Mouse (Mus musculus): Measurements from ENCODE around the gene Fxyd6. TPM values are rescaled to one million over a fixed set of nuclear protein-coding genes. Genes with fewer than 3 reads are reported as not detected.
A peak's percentile ranks its signal among the peaks of the same experiment; 100 is the strongest.

The Fxyd6 gene
- polyA plus RNA-seq, 1 experiment = 18.9 TPM

DNA sequence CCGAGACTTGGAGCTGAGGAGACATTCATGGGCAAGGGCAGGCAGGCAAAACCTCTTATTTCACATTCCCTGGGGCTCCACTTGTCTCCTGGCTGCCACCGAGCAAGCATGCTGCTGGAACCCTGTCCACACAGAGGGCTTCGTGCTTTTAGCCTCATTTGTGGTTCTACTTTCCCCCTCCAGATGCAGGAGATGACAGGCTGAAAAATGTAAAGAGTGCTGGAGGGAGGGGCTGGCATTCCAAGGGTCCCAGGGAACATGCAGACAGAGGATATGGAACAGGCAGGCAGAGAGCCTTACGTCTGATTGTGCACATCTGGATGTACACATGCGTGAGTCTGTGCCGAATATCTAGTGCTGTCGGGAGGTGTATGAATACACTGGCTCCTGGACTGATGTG is 11.6 kb upstream of the Fxyd6 start:
- H3K27me3 ChIP-seq (ENCODE audit: control insufficient read depth, insufficient read depth, low read length) = no peaks in the 10 kb centered on the region
- H3K4me3 ChIP-seq (ENCODE audit: low read depth, low read length) = no peak overlapping the region
- TF ChIP-seq POLR2A (IDR thresholded peaks at IDR 0.05; ENCODE audit: low read depth, low read length) = no peak
- TF ChIP-seq CTCF (IDR thresholded peaks at IDR 0.05; ENCODE audit: extremely low read depth, insufficient read length, insufficient replicate concordance, low read depth, low read length) = no peak
- no peaks in the 10 kb centered on the region for H3K4me1 ChIP-seq (ENCODE audit: control insufficient read depth, insufficient read depth, insufficient read length, low read length)
- H3K27ac ChIP-seq (ENCODE audit: insufficient read depth, low read depth, low read length) = no peak overlapping the region
- no peaks in the 10 kb centered on the region for H3K36me3 ChIP-seq (ENCODE audit: control insufficient read depth, insufficient read depth, low read length)
- WGBS = 51% methylated on average over 7 of the region's 7 CpGs

DNA sequence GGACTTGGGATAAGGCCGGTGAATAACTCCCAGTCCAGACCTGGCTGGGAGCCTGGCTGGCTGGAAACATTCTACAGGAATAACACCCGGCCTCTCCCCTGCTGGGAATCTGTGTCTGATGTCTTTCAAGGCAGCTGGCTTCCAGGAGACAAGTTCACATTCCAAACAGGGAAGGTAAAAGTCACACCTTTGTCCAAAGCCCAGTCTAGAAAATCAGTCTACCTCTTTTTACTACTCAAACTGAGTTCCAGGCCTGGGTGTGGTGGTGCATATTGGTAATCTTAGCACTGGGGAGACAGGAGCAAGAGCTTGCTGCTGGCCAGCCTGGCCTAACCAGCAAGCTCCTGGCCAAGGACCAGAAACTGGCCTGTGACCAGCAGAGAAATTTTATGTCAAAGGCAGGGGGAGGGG is 7.9 kb upstream of the Fxyd6 start:
- no peak for TF ChIP-seq CTCF (IDR thresholded peaks at IDR 0.05; ENCODE audit: extremely low read depth, insufficient read length, insufficient replicate concordance, low read depth, low read length)
- no peak for TF ChIP-seq POLR2A (IDR thresholded peaks at IDR 0.05; ENCODE audit: low read depth, low read length)
- 19% methylated on average over 2 of the region's 2 CpGs for WGBS
- H3K4me1 ChIP-seq (ENCODE audit: control insufficient read depth, insufficient read depth, insufficient read length, low read length) = no peaks in the 10 kb centered on the region
- no peak overlapping the region for H3K4me3 ChIP-seq (ENCODE audit: low read depth, low read length)
- H3K27me3 ChIP-seq (ENCODE audit: control insufficient read depth, insufficient read depth, low read length) = no peaks in the 10 kb centered on the region
- H3K36me3 ChIP-seq (ENCODE audit: control insufficient read depth, insufficient read depth, low read length) = no peaks in the 10 kb centered on the region
- H3K27ac ChIP-seq (ENCODE audit: insufficient read depth, low read depth, low read length) = no peak overlapping the region

DNA sequence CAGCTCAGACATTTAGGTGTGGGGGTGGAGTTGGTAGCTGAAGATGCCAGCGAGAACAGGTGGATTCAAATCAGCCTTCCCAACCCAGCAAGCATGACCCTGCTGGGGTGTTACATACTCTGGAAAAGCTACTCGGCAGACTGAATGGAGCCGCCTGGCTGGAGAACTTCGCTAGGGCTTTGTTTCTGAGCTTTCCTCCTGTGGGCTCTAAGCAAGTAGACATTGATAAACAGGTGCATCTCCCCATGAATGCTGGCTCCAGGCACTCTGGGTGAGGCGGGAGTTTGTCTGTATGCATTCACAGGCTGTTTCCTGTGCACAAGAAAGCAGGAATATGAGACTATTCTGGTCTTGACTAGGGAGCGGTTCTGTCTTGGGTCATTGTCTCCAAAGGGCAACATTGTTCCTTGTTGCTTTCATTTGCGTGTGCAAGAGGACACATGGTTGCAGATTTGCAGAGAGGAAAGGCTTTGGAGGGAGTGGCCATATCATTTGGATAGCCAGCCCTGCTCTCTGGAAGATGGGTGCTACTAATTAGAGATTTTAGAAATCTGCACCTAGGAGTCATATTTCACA is 6.3 kb upstream of the Fxyd6 start:
- no peak for TF ChIP-seq POLR2A (IDR thresholded peaks at IDR 0.05; ENCODE audit: low read depth, low read length)
- TF ChIP-seq CTCF (IDR thresholded peaks at IDR 0.05; ENCODE audit: extremely low read depth, insufficient read length, insufficient replicate concordance, low read depth, low read length) = no peak
- H3K27ac ChIP-seq (ENCODE audit: insufficient read depth, low read depth, low read length) = no peak overlapping the region
- no peaks in the 10 kb centered on the region for H3K36me3 ChIP-seq (ENCODE audit: control insufficient read depth, insufficient read depth, low read length)
- no peaks in the 10 kb centered on the region for H3K27me3 ChIP-seq (ENCODE audit: control insufficient read depth, insufficient read depth, low read length)
- H3K4me3 ChIP-seq (ENCODE audit: low read depth, low read length) = no peak overlapping the region
- WGBS = 62% methylated on average over 7 of the region's 7 CpGs
- H3K4me1 ChIP-seq (ENCODE audit: control insufficient read depth, insufficient read depth, insufficient read length, low read length) = no peaks in the 10 kb centered on the region

DNA sequence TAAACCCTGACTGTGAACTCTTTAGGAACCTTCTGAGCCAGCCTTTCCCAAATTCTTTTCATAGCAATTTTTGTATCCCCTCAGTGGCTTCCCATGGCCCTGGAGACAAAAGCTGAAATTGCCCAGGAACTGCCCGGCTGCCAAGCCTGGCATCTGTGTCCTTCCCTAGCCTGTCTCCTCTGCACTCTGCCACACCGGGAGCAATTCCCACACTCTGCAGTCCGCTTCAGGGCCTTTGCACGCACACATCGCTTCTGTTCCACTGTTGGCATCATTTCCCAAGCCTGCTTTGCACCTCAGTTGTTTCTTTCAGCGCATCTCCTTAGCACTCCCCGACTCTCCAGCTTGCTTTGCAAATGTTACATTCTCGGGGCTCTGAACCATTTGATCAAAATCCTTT is 2.3 kb upstream of the Fxyd6 start:
- no peak for TF ChIP-seq POLR2A (IDR thresholded peaks at IDR 0.05; ENCODE audit: low read depth, low read length)
- TF ChIP-seq CTCF (IDR thresholded peaks at IDR 0.05; ENCODE audit: extremely low read depth, insufficient read length, insufficient replicate concordance, low read depth, low read length) = no peak
- Histone ChIP-seq H3K4me3 (ENCODE audit: low read depth, low read length) (no peak overlapping the region), H3K27ac (ENCODE audit: insufficient read depth, low read depth, low read length) (no peak overlapping the region), H3K4me1 (ENCODE audit: control insufficient read depth, insufficient read depth, insufficient read length, low read length) (no peaks in the 10 kb centered on the region), H3K36me3 (ENCODE audit: control insufficient read depth, insufficient read depth, low read length) (no peaks in the 10 kb centered on the region), H3K27me3 (ENCODE audit: control insufficient read depth, insufficient read depth, low read length) (peaks cover 10% of the 10 kb centered on the region)
- 67% methylated on average over 8 of the region's 8 CpGs for WGBS

DNA sequence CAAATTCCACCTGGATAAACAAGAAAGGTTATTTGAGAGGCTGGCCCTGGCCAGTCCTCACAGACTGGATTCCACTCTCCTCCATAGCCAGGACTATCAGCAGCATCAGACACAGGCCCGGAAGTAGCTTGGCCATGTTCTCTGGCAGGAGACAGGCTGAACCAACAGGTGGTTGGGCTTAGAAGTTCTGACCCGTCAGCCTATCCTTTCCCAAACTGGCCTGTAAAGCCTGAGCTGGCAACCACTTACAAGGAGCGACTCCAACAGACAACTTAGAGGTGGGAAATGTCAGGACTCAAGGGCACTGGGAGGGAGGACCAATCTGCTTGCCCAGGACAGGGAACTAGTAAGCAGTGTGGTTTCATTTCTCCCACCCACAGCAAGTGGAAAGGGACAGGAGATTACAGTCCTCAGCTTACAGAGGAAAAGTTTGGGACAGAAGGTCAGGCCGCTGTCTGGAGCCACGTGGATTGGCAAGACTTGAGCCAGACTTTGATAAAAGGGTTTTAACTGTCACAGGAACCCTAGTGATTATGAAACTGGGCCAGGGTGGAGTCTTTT is 1.6 kb upstream of the Fxyd6 start:
- TF ChIP-seq POLR2A (IDR thresholded peaks at IDR 0.05; ENCODE audit: low read depth, low read length) = no peak
- TF ChIP-seq CTCF (IDR thresholded peaks at IDR 0.05; ENCODE audit: extremely low read depth, insufficient read length, insufficient replicate concordance, low read depth, low read length) = no peak

DNA sequence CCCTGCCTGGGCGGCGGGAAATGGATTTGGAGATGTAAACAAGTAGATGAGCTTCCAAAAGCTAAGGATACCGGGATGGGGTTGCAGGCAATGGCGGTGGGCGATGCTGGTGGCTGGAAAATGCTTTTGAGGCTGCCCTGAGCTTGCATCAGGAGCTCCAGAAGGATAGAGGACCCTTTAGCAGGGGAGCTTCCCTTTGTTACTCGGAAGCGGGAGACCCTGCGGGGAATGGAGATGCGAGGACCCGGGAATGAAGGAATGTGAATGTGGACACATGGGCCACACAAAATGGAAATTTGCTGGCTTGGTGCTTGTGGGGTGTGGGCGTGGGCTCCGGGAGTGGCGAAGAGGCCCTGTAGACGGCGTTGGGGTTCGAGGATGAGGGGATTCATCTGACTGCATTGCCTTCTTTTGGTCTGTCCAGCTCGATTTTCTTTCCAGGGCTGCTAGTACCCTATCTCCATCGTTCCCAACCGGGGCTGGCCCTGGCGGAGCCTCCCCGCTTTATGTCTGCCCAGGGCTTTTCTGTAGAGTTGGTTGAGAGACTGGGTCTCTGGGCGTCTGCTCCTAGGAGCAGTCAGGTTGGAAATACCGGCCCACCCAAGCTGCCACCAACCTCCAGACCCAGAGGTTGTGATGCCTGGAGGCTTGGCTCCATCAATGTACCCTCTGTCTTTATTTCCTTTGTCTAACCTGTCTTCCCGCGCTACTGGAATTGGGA is 791 bp downstream of the Fxyd6 start:
- Histone ChIP-seq H3K4me1 (ENCODE audit: control insufficient read depth, insufficient read depth, insufficient read length, low read length) (no peaks in the 10 kb centered on the region), H3K27me3 (ENCODE audit: control insufficient read depth, insufficient read depth, low read length) (peaks cover 10% of the 10 kb centered on the region), H3K4me3 (ENCODE audit: low read depth, low read length) (peak overlapping the region; percentile 60), H3K27ac (ENCODE audit: insufficient read depth, low read depth, low read length) (no peak overlapping the region), H3K36me3 (ENCODE audit: control insufficient read depth, insufficient read depth, low read length) (no peaks in the 10 kb centered on the region)
- 20% methylated on average over 25 of the region's 25 CpGs for WGBS
- TF ChIP-seq POLR2A (IDR thresholded peaks at IDR 0.05; ENCODE audit: low read depth, low read length) (no peak), CTCF (IDR thresholded peaks at IDR 0.05; ENCODE audit: extremely low read depth, insufficient read length, insufficient replicate concordance, low read depth, low read length) (no peak)

More for the DNA sequence above, 1.6 kb upstream of the Fxyd6 start:
- Histone ChIP-seq H3K4me1 (ENCODE audit: control insufficient read depth, insufficient read depth, insufficient read length, low read length) (no peaks in the 10 kb centered on the region), H3K27me3 (ENCODE audit: control insufficient read depth, insufficient read depth, low read length) (peaks cover 10% of the 10 kb centered on the region), H3K27ac (ENCODE audit: insufficient read depth, low read depth, low read length) (no peak overlapping the region), H3K4me3 (ENCODE audit: low read depth, low read length) (no peak overlapping the region), H3K36me3 (ENCODE audit: control insufficient read depth, insufficient read depth, low read length) (no peaks in the 10 kb centered on the region)
- WGBS = 52% methylated on average over 5 of the region's 5 CpGs

DNA sequence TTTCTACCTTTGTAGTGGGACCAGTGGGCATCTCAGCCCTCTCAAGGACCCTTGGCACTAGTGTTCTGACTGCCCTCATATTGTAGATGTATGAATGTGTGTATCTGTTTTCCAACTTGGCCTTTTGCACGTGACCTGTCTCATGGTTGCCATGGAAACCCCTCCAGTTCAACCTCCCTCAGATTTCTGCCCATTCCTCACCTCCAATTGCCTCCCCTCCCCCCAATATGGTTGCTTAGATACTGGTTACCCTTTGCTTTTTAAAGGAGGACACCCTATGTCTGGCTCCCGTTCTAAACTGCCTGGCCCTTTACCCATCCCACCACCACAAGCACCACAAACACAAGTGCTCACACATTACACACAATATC is 1.3 kb downstream of the Fxyd6 start:
- H3K27me3 ChIP-seq (ENCODE audit: control insufficient read depth, insufficient read depth, low read length) = peaks cover 10% of the 10 kb centered on the region
- H3K4me3 ChIP-seq (ENCODE audit: low read depth, low read length) = no peak overlapping the region
- 58% methylated on average over 2 of the region's 2 CpGs for WGBS
- no peaks in the 10 kb centered on the region for H3K4me1 ChIP-seq (ENCODE audit: control insufficient read depth, insufficient read depth, insufficient read length, low read length)
- TF ChIP-seq CTCF (IDR thresholded peaks at IDR 0.05; ENCODE audit: extremely low read depth, insufficient read length, insufficient replicate concordance, low read depth, low read length) (no peak), POLR2A (IDR thresholded peaks at IDR 0.05; ENCODE audit: low read depth, low read length) (no peak)
- H3K27ac ChIP-seq (ENCODE audit: insufficient read depth, low read depth, low read length) = no peak overlapping the region
- H3K36me3 ChIP-seq (ENCODE audit: control insufficient read depth, insufficient read depth, low read length) = no peaks in the 10 kb centered on the region

All from small intestine, adult 2 months (tissue).